Mouse (Mus musculus): ENCODE data around the gene Prrc2a. TPM values are rescaled to one million over a fixed set of nuclear protein-coding genes. Genes with fewer than 3 reads are reported as not detected.

Gene Prrc2a
- 48.0 and 59.1 TPM in 2 replicates for polyA plus RNA-seq (2012; rRNA removed)

DNA sequence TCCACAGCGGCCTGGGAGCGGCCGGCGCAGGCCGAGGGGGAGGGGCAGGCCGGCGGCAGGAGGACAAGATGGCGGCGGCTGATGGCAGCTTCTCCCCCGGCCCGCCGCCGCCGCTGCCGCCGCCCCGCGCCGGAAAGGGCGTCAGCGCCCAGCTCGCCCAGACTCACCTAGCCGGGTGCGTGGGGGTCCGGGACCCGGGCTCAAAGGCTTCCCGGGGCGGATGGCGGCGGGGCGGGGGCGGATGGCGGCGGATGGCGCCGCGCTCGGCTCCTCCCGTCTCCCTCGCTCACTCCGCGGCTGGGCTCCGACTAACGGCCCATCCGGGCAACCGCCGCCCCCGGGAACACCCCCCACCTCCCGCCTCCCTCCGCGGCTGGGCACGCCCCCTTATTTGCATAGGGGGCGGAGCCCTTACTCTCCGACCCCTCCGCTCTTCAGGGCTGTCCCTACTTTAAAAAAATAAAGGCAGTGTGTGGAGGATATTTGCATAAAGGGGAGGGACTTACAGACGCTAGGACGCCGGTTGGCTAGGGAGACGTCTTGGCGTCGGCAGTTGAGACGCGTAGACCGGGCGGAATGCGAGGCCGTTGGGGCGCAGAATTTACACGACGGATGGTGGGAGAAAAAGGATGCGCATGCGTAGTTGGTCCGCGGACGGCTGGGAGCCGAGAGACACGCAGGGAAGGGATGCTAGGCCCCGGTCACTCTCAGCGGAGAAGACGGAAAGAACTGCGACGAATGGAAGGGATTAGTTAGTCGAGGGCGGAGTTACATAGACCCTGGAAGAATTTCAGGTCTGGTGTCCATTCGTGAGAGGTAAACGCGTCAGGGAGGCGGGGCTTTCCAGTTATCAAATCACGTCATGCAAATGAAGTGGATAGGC, at the start of gene Prrc2a:
Gene Prrc2a (minus strand): TSS at position 330 of the 883 bp plus-strand sequence.

DNA sequence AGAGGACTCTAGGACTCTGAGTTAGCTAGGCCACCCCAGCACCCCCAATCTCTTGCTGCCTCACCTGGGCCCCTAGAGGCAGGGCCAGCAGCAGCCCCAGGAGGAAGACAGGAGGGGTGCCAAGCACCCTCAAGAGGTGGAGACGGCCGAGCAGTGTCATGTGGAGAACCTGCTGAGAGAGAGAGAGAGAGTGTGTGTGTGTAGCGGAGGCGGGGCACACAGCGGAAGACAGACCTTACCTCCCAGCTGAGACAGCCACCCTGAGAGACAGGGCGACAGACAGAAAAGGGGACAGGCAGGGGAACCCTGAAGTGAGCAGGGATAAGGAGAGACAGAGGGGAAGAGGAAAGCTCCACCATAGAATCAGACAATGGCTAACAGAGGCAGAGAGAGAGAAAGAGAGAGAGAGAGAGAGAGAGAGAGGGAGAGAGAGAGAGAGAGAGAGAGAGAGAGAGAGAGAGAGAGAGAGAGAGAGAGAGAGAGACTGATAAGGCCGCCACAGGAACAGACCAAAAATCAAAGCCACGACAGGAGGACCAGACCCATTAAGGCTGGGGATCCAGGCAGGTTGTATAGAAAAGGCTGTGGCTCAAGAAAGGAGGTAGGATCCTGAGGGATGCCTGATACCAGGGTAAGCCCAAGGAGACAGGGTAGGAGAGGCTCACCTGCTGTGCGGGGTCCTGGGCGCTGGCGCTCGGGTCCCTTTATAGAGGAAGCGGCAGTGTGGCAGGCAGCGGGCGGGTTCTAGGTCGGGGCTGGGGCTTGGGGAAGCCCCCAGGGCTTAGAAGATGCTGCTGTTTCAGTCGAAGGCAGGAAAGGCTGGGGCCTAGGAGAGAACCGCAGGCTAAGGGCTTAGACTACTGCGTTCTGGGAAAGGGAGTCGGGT, 40.0 kb upstream of the Prrc2a start, which contains the start of gene Lta:
Gene Lta (minus strand): TSS at position 858 of the 886 bp plus-strand sequence.

DNA sequence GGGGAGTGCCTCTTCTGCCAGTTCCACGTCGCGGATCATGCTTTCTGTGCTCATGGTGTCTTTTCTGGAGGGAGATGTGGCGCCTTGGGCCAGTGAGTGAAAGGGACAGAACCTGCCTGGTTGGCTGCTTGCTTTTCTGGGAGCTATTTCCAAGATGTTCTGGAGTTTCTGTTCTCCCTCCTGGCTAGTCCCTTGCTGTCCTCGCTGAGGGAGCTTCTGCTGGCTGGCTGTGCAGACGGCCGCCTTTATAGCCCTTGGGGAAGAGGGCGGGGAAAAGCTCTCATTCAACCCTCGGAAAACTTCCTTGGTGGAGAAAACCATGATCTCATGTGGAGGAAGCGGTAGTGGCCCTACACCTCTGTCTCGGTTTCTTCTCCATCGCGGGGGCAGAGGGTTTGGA, 37.1 kb upstream of the Prrc2a start, which contains the start of gene Tnf:
Gene Tnf (minus strand): TSS at position 221 of the 400 bp plus-strand sequence.

DNA sequence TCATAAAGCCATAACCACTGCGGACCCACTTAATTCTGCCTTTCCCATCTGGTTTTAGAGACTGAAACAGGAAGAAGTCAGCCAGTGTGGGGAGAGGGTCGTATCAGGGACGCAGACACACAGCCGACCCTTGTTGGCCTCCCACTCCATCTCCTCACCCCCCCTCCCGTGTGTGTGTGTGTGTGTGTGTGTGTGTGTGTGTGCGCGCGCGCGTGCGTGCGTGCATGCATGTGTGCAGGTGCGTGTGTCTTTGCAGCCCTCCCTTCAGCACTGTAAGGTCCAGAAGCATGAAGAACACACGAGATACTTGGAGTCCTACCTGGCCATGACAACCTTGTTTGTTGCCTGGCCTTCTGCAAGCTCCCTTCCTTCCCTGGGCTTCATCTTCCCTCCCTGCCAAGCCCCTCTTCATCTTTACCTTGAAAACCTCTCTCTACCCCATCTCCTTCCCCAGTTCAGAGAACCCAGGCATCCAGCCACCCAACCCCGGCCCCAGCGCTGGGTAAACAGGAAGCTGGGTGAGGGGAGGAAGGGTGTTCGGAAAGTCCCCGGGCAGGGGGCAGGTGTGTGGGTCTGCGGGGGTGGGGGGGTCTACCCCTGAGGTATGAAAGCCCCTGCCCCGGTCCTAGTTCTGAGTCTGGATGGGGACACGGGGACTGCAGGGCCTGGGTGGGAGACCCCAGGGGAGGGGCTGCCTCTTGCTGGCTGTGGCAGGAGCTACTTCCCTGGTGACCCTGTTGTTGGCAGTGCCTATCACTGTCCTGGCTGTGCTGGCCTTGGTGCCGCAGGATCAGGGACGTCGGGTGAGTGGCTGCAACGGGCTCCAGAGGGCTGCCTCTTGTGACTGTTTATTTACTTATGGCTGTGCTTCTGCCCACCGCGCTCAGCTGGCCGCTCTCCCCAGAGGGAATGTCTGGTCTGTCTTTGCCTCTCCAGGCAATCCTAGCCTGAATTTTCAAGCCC, 29.5 kb upstream of the Prrc2a start, which contains the start of gene Ltb:
Gene Ltb (plus strand): TSS at position 559 of the 963 bp plus-strand sequence.

DNA sequence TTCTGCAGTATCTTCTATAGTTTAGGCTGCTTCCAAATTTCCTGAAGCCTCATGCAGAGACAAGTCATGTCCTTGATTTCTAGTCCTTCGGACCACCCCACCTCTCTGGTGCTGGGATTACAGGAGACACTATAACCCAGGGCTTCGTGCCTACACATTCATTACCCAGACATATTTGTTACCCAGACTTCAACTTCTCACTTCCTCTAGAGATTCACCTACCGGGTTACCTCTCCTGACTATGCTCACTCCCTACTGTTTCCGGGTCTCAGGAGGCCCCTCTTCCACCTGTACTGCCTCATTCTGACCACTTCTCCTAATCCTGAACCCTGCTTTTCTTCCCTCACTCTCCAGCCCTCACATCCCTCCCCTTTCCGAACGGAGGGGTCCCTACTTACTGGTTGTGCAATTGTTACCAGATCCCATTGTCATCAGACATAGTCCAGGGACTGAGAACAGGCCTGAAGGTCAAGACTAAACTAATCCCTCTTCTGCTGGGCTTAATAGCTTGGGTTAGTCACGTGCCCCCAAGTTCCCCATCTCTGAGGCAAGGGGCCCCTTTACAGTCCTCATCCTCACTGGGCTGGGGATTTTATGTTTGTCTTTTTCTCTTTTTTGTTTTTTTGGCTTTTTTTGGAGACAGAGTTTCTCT, 23.4 kb upstream of the Prrc2a start, which contains the start of gene Lst1:
Gene Lst1 (minus strand): TSS at position 481 of the 652 bp plus-strand sequence.

DNA sequence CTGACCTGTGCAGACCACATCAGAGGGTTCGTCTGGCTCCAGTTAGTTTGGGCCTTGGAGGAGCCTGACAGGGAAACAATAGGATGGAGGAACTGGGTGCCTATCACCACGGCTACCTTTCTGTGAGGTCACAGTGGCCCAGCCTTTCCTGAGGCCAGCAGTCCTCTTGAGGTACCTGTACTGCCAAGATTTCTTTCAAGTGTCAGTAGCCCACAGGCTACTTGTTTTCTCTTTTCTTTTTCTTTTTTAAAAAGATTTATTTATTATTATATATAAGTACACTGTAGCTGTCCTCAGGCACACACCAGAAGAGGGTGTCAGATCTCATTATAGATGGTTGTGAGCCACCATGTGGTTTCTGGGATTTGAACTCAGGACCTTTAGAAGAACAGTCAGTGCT, 11.3 kb upstream of the Prrc2a start, which contains the start of gene Aif1:
Gene Aif1 (minus strand): TSS at position 101 of the 400 bp plus-strand sequence.

DNA sequence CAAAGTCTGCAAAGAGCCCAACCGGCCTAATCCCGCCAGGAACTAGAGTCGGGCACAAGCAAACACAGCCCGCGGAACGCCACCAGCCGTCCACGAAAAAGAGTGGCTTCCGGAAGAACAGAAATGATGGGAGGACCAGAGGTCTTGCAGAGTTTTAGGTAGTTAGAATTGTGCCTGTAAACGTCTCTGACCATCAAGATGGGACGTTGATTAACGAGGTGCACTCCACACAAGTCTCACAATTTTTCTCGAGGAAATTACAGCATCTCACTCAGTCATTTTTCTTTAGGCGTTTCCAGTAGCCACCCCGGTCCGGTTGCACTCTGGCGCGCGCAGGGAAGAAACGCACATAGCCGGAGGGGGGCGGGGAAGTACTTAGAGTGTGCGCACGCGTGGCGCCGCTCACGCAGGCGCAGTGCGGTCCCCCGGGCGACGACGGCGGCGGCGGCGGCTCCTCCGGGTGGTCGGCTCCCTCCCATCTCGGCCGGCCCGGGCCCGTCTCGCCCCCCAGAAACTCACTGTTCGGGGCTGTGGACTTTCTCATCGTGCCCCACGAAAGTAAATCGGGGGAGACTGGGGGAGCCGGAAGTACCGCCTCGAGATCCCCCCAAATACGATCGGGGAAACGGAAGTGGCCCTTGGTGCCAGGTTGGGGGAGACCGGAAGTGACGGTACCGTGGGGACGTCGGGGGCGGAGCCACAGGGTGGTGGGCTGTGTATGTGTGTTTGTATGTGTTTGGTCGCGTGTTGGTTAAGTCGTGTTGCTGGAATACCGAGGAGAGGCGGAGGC, 29.7 kb downstream of the Prrc2a start, which contains the start of gene Bag6:
Gene Bag6 (plus strand): TSS at position 378 of the 790 bp plus-strand sequence.

DNA sequence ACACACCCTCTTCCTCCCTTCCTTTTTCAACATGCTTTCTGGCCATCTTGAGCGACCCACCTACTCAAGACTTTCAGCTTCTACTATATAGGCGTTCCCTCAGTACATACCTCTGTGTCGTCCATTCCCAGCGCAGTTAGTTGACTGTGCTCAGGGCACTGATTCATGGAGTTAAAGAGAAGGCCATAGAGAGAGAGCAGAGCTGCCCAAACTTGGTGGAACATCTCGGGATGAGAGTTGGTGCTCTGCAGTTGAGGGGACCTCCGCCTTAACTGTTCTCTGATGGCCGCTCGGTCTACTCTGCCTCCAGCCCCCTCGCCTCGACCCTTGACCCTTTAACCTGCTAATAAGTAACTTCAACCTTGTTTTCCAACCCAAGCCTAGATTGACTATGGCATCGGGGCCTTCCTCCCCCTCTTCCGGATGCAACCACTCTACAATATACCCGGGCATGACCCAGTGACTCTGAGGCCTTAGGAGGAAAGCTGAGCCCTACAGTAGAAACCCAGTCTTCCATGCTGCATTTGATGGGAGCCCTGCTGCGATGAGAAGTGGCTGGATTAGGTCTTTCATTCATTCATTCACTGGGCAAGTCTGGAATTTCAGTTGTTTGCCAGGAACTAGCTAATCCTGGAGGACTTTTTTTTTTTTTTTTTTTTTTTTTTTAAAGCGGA, 33.1 kb downstream of the Prrc2a start, which contains the start of gene Apom:
Gene Apom (minus strand): TSS at position 551 of the 674 bp plus-strand sequence.

DNA sequence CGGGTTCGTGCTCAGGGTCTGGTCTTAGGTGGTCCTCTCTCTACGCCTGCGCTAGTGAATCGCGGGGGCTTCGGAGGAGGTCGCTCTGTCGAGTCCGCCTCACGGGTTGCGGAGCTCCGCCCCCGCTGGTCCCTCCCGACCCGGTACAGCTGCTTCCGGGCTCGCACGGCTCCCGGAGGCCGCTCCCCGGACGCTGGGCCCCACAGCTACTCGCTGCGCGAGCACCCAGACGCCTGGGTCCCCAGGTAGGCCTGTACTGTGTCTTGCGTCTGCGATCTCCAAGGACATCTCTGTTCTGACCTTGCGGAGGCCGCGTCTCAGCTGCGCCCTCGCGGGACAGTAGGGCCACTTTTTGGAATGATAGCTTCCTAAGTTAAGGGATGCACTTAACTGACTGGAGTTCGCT, 38.5 kb downstream of the Prrc2a start, which contains the start of gene D17H6S53E:
Gene D17H6S53E (plus strand): TSS at position 168 of the 406 bp plus-strand sequence.

DNA sequence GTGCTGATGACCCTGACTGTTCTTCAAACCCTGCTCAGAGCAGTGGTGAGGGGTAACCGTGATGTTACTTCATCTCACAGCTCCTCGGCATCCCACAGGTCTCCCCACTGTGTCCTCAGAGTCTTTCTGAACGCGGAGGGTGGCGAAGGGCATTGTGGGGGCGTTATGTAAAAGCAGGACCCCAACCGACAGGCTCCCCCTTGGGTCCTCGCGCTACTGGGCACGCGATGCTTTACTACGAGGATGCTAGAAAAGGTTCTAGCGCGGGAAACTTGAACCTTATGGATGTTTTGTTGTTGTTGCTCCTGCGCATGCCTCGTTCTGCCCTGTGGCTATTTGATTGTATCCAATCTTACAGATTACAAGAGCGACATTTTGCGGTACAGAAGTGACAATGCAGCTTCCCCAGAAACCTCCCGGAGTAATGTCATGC, 42.8 kb downstream of the Prrc2a start, which contains the start of gene Csnk2b:
Gene Csnk2b (minus strand): TSS at position 183 of the 433 bp plus-strand sequence.

DNA sequence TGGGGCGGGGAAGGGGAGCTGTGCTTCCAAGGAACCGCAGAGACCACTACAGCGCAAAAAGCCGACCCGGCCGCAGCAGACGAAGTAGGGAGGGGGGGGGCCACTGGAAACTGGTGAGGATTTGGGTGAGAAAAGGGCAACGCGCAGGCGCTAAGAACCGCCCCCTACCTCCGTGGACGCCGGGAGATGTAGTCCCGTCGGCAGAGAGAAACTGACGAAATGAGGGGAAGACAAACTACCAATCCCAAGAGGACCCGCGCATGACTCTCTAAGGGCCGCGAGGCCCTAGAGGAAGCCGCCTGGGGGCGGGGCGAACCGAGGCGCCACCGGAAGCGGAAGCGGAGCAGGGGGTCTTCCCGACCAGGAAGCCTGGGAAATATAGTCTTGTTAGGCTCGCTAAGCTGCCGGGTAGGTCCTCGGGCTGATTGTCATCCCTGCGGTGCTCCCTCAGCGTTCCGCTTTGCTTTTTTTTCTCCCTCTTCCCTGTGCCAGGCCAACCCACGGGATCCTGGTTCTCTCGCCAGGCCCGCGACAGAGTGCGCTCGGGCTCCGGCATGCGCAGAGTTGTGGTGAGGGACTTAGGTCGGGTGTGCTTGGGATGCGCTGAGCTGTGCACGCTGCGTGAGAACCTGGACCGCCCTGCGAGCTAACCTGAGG, 43.4 kb downstream of the Prrc2a start, which contains the start of gene Gpank1:
Gene Gpank1 (plus strand): TSS at position 313 of the 657 bp plus-strand sequence.

DNA sequence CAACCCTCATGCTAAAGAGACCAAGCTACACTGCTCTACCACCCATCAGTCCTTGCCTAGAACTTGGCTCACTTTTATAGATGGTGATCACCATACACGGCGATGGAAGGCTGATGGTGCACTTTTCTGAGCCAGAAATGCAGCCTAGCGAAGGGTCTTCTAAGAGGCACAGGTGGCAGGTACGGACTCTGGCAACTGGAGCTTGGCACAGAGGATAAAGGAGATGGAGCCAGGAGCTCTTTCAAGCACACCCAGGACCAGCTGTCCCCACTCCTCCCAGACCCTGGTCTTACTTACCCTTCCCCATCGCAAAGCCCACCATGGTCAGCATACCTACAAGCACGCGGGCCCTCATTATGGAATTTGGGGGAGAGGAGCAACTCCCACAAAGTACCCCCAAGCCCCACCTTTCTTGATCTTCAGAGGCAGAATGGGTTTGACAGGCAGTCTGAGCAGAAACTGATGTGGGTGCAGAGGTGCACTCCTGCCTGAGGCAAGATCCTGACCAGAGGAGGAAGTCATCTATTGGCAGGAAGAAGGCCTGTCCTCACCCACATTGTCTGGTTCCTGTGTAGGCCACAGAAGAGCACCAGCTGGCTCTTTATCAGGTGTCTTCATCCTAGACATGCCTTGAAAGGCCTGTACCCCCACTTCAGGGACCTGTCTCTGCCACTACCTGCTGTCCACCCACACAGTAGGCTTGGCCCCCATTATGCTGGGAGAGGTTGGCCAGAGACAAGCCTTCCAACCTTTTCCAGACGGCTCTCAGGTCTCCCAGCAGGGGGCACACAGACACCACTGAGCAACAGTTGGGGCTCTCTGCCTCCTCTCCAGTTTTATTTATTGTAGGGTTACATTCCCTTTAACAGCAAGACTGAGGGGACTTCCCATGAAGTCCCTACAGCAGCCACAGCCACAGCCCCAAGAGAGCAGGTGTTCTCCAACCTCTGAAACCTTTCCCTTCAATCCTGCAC, 49.4 kb downstream of the Prrc2a start, which contains the start of gene Ly6g5b:
Gene Ly6g5b (minus strand): TSS at position 383 of the 974 bp plus-strand sequence.

DNA sequence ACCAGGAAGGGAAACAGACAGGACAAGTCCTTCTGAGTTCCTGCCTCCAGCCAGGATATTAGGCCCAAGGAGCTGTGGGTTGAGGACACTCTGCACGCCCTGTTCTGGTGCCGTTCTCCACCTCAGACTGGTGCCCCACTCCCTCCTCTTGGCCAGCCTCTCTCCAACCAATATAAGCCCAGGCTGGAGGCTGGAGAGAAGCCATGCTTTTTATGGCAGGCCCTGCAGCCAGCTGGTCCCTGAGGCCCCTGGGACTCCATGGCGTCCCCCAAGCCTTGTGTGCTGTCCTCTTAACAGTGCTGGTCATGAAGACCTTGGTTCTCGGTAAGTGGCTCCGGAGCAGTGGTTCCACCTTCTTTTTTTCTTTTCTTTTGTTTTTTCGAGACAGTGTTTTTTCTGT, 56.6 kb downstream of the Prrc2a start, which contains the start of gene Ly6g5c:
Gene Ly6g5c (plus strand): TSS at position 183 of the 400 bp plus-strand sequence.

